Mouse (Mus musculus): ENCODE measurements around the gene Abcg1. TPM values are rescaled to one million over a fixed set of nuclear protein-coding genes. Genes with fewer than 3 reads are reported as not detected.

The Abcg1 gene
- polyA plus RNA-seq, 1 experiment: 0.94 TPM

GRCm38 (mm10) chr17:31088711-31089110, 31.2 kb downstream of the Abcg1 start:
- no peak overlapping the region for H3ac ChIP-seq (ENCODE audit: control insufficient read depth, insufficient read length)
- no peak overlapping the region for H3K4me3 ChIP-seq
- no peak for TF ChIP-seq MYOD1 (IDR thresholded peaks at IDR 0.05; ENCODE audit: control insufficient read depth in 1 of 3, insufficient read length in 2 of 3, low read depth in 2 of 3)
- no peak for TF ChIP-seq MYOG (IDR thresholded peaks at IDR 0.05; ENCODE audit: control insufficient read depth in 1 of 3, insufficient read depth in 1 of 3, insufficient read length in 2 of 3, low read depth in 2 of 3)
- H3K27me3 ChIP-seq (ENCODE audit: control insufficient read depth, insufficient read depth, insufficient read length): no peaks in the 10 kb centered on the region
- H3K36me3 ChIP-seq (ENCODE audit: control insufficient read depth, insufficient read depth): no peaks in the 10 kb centered on the region
- H3K79me2 ChIP-seq (ENCODE audit: control insufficient read depth, insufficient read depth): no peaks in the 10 kb centered on the region
- H3K4me2 ChIP-seq (ENCODE audit: low read depth): no peak overlapping the region

- Histone ChIP-seq H3K4me2 (ENCODE audit: low read depth) (no peak overlapping the region), H3ac (ENCODE audit: control insufficient read depth, insufficient read length) (no peak overlapping the region), H3K36me3 (ENCODE audit: control insufficient read depth, insufficient read depth) (no peaks in the 10 kb centered on the region), H3K4me3 (no peak overlapping the region), H3K79me2 (ENCODE audit: control insufficient read depth, insufficient read depth) (no peaks in the 10 kb centered on the region), H3K27me3 (ENCODE audit: control insufficient read depth, insufficient read depth, insufficient read length) (no peaks in the 10 kb centered on the region)
- no peak for TF ChIP-seq SRF (IDR thresholded peaks at IDR 0.05; ENCODE audit: control insufficient read depth, insufficient read length, low read depth)
- TF ChIP-seq USF1 (IDR thresholded peaks at IDR 0.05; ENCODE audit: low read depth): no peak
- no peak for TF ChIP-seq MAX (IDR thresholded peaks at IDR 0.05; ENCODE audit: low read depth)
- no peak for TF ChIP-seq REST (IDR thresholded peaks at IDR 0.05; ENCODE audit: insufficient read depth, insufficient read length)
- TF ChIP-seq POLR2A (IDR thresholded peaks at IDR 0.05; ENCODE audit: insufficient read length, low read depth): no peak
- TF ChIP-seq MYOD1 (IDR thresholded peaks at IDR 0.05; ENCODE audit: control insufficient read depth in 1 of 3, insufficient read length in 2 of 3, low read depth in 2 of 3): no peak
- TF ChIP-seq TCF12 (IDR thresholded peaks at IDR 0.05; ENCODE audit: insufficient read depth, poor library complexity, severe bottlenecking): no peak
- no peak for TF ChIP-seq POLR2AphosphoS2 (IDR thresholded peaks at IDR 0.05; ENCODE audit: insufficient read length, low read depth)
- no peak for TF ChIP-seq CEBPB (IDR thresholded peaks at IDR 0.05; ENCODE audit: insufficient read depth, poor library complexity, severe bottlenecking)
Measured at GRCm38 (mm10) chr17:31089848-31090247, 32.4 kb downstream of the Abcg1 start.

DNA sequence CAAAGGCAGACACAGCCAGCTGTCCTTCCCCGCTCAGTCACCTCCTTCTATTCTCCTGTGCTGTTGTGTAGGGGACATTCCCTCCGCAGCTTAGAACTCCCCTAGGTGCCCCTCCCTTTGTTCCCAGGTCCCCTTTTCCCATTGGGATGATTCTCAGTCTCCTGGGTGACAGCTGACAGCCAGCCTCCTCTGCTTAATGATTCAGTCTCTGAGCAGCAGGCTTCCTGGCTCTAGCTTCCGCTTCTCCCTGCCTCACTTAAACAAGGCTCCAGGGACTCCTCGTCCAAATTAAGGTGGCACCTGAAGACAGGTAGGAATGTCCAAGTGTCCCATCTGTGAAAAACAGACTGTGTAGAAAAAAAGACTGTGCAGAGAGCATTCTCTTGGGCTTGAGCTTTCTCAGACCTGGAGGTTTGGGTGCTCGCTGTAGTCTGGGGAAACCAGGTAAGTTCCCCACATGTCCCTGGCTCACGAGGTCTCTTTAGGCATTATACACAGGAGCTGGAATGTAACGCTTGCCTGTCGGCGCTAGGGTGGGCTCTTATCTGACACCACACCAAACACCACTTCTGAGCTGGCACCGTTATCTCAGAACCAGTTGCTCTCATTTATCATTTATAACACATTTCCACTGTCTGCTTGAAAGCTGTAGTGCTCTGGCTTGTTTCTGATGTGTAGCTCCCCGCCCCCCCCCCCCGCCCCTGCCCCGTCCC, 33.7 kb downstream of the Abcg1 start:
- Histone ChIP-seq H3K36me3 (ENCODE audit: control insufficient read depth, insufficient read depth) (no peaks in the 10 kb centered on the region), H3K4me2 (ENCODE audit: low read depth) (no peak overlapping the region), H3K79me2 (ENCODE audit: control insufficient read depth, insufficient read depth) (no peaks in the 10 kb centered on the region), H3ac (ENCODE audit: control insufficient read depth, insufficient read length) (no peak overlapping the region), H3K4me3 (no peak overlapping the region), H3K27me3 (ENCODE audit: control insufficient read depth, insufficient read depth, insufficient read length) (no peaks in the 10 kb centered on the region)
- TF ChIP-seq TCF3 (IDR thresholded peaks at IDR 0.05; ENCODE audit: insufficient read length, low read depth): no peak
- TF ChIP-seq MYOD1 (IDR thresholded peaks at IDR 0.05; ENCODE audit: control insufficient read depth in 1 of 3, insufficient read length in 2 of 3, low read depth in 2 of 3): no peak
- TF ChIP-seq E2F4 (IDR thresholded peaks at IDR 0.05; ENCODE audit: insufficient read depth): no peak
- TF ChIP-seq USF1 (IDR thresholded peaks at IDR 0.05; ENCODE audit: low read depth): no peak
- TF ChIP-seq SRF (IDR thresholded peaks at IDR 0.05; ENCODE audit: control insufficient read depth, insufficient read length, low read depth): no peak

DNA sequence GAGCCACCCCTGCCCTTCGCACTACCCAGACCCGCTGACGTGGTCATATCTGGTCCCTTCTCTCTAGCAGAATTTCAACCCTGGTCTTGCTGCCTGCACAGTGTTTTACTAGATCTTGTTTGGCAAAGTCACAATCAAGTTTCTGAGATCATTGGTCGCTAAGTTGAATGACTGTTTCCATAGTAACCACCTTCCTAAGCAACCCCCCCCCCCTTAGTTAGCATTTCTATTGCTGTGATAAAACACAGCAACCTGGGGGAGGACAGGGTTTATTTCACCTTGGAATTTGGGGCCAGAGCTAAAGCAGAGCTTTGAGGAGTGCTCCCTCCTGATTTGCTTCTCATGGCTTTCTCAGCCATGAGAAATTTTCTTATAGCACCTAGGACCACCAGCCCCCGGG, 37.3 kb downstream of the Abcg1 start:
- Histone ChIP-seq H3K27me3 (ENCODE audit: control insufficient read depth, insufficient read depth, insufficient read length) (no peaks in the 10 kb centered on the region), H3K79me2 (ENCODE audit: control insufficient read depth, insufficient read depth) (no peaks in the 10 kb centered on the region), H3K4me3 (no peak overlapping the region), H3K36me3 (ENCODE audit: control insufficient read depth, insufficient read depth) (no peaks in the 10 kb centered on the region), H3K4me2 (ENCODE audit: low read depth) (no peak overlapping the region), H3ac (ENCODE audit: control insufficient read depth, insufficient read length) (no peak overlapping the region)
- TF ChIP-seq MAX (IDR thresholded peaks at IDR 0.05; ENCODE audit: low read depth) (no peak), USF1 (IDR thresholded peaks at IDR 0.05; ENCODE audit: low read depth) (no peak), SRF (IDR thresholded peaks at IDR 0.05; ENCODE audit: control insufficient read depth, insufficient read length, low read depth) (no peak), POLR2AphosphoS2 (IDR thresholded peaks at IDR 0.05; ENCODE audit: insufficient read length, low read depth) (no peak), REST (IDR thresholded peaks at IDR 0.05; ENCODE audit: insufficient read depth, insufficient read length) (no peak), CEBPB (IDR thresholded peaks at IDR 0.05; ENCODE audit: insufficient read depth, poor library complexity, severe bottlenecking) (no peak), POLR2A (IDR thresholded peaks at IDR 0.05; ENCODE audit: insufficient read length, low read depth) (no peak), MYOG (IDR thresholded peaks at IDR 0.05; ENCODE audit: control insufficient read depth in 1 of 3, insufficient read depth in 1 of 3, insufficient read length in 2 of 3, low read depth in 2 of 3) (no peak), MYOD1 (IDR thresholded peaks at IDR 0.05; ENCODE audit: control insufficient read depth in 1 of 3, insufficient read length in 2 of 3, low read depth in 2 of 3) (no peak), E2F4 (IDR thresholded peaks at IDR 0.05; ENCODE audit: insufficient read depth) (no peak), TCF12 (IDR thresholded peaks at IDR 0.05; ENCODE audit: insufficient read depth, poor library complexity, severe bottlenecking) (no peak), TCF3 (IDR thresholded peaks at IDR 0.05; ENCODE audit: insufficient read length, low read depth) (no peak)

- Histone ChIP-seq H3K27me3 (ENCODE audit: control insufficient read depth, insufficient read depth, insufficient read length) (no peaks in the 10 kb centered on the region), H3K4me3 (no peak overlapping the region), H3K79me2 (ENCODE audit: control insufficient read depth, insufficient read depth) (no peaks in the 10 kb centered on the region), H3K36me3 (ENCODE audit: control insufficient read depth, insufficient read depth) (no peaks in the 10 kb centered on the region), H3ac (ENCODE audit: control insufficient read depth, insufficient read length) (no peak overlapping the region), H3K4me2 (ENCODE audit: low read depth) (no peak overlapping the region)
- TF ChIP-seq USF1 (IDR thresholded peaks at IDR 0.05; ENCODE audit: low read depth) (no peak), MYOG (IDR thresholded peaks at IDR 0.05; ENCODE audit: control insufficient read depth in 1 of 3, insufficient read depth in 1 of 3, insufficient read length in 2 of 3, low read depth in 2 of 3) (no peak), MAX (IDR thresholded peaks at IDR 0.05; ENCODE audit: low read depth) (no peak), MYOD1 (IDR thresholded peaks at IDR 0.05; ENCODE audit: control insufficient read depth in 1 of 3, insufficient read length in 2 of 3, low read depth in 2 of 3) (no peak), E2F4 (IDR thresholded peaks at IDR 0.05; ENCODE audit: insufficient read depth) (no peak), TCF12 (IDR thresholded peaks at IDR 0.05; ENCODE audit: insufficient read depth, poor library complexity, severe bottlenecking) (no peak), REST (IDR thresholded peaks at IDR 0.05; ENCODE audit: insufficient read depth, insufficient read length) (no peak), TCF3 (IDR thresholded peaks at IDR 0.05; ENCODE audit: insufficient read length, low read depth) (no peak), SRF (IDR thresholded peaks at IDR 0.05; ENCODE audit: control insufficient read depth, insufficient read length, low read depth) (no peak), POLR2A (IDR thresholded peaks at IDR 0.05; ENCODE audit: insufficient read length, low read depth) (no peak), POLR2AphosphoS2 (IDR thresholded peaks at IDR 0.05; ENCODE audit: insufficient read length, low read depth) (no peak), CEBPB (IDR thresholded peaks at IDR 0.05; ENCODE audit: insufficient read depth, poor library complexity, severe bottlenecking) (no peak)
Measured at GRCm38 (mm10) chr17:31095570-31095969, 38.1 kb downstream of the Abcg1 start.

Measured in myocyte (in vitro differentiated cells).